Mouse (Mus musculus) telencephalon, adult 2 months (tissue): ENCODE measurements at regions not wholly inside any gene's neighbourhood (a gene's known extent, or its start where the extent isn't known, plus 50 kb on each side); places are given as distances from the start of the nearest gene placed in this dataset.
"Not testable (repeated sequence)": the region's sequence is repeated elsewhere in the genome, so short reads cannot be mapped to it uniquely, and the experiment has no call there.

Experiments used
- DNase-seq: peaks from one replicate; pipeline ENCODE4 v3.0.0-alpha.2; 2011; ENCODE audit warnings: low read depth, low spot score

GRCm38 (mm10) chr10:112521388-112521787 is 250.5 kb downstream of the Kcnc2 start:
- peak; percentile 71 for DNase-seq

DNA sequence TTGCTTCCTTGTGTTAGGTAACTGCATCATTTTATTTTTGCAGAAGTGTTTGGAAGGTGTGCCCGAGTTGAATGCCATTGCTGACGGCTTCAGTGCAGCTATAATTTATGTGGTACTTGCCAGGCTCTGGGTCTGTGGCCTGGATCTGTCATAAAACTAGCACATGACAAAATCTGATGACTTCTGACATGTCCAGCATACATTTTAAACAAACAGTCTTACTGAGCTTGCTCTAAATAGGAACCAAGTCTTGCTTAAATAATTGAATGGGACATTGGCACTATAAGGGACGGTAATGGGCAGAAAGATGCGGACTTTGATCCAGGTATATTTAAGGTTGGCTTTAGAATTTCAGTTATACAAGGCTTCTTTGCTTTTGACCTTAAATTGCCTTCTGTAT is 272.1 kb downstream of the Kcnc2 start:
- DNase-seq, result no peak

DNA sequence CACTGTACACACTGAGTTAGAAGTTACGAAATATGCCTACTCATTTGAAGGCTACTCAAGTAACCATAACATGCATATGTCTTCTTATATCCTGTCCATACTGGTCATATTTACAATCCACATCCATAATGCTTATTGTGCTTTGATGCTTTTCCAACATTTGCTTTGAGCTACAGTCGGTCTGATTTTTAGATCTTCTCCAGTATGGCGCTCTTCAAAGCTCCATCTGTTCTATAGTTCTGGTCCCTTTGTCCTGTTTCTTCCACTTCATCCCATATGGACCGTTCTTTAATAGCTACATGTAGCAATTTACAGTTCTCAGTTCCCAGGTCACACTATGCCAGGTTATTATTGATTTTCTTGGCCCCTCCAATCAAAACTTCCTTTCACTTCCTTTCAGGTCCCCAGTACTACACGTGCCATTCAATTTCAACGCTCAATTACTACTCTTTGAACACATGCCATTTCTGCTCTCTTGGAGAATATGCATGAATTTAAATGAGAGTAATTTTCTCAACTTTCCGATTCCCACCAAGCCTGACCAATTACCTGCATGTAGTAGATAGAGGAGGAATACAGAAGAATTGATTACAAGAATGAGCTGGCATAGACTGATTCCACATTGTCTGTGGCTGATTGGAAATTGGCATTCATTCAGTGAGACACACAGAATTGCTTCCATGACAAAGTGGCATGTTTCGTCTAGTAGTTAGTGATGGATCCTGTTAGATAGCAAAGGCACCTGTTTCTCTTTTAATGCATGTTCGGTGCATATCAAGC is 301.0 kb downstream of the Kcnc2 start:
- no peak for DNase-seq

DNA sequence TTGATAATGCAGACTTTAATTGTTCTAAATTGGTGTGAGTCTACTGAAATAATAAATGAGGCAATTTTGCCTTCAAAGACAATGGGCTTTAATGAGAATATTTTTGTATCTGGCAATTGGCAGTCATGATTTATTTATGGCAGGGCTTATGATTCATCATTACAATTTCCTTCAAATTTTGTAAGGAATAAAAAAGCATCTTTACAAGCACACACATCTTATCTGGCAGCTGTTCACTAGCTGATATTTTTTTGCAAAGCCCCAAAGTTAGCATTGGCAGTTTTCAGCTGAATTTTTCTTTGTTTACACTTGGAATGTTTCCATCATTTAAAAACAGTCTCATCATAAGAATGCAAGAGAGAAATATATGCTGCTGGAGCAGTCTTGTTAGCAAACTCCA is 301.6 kb downstream of the Kcnc2 start:
- DNase-seq, result peak; percentile 69

DNA sequence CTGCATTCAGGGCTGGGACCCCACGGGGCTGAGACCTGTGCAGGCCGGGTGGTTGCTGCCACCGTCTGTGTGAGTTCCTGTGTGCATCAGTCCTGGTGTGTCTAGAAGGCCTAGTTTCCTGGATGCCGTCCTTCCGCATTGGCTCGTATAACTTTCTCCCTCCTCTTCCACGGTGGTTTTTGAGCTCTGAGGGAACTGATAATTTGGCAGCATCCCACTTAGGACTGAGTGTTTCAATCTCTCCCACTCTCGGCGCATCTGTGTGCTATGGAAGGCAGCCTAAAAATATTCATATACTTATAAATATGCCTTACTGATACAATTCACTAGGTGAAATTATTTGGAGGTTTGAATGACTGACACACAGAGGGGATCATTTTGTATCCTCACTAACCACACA is 314.0 kb downstream of the Kcnc2 start:
- DNase-seq, result peak; percentile 11

DNA sequence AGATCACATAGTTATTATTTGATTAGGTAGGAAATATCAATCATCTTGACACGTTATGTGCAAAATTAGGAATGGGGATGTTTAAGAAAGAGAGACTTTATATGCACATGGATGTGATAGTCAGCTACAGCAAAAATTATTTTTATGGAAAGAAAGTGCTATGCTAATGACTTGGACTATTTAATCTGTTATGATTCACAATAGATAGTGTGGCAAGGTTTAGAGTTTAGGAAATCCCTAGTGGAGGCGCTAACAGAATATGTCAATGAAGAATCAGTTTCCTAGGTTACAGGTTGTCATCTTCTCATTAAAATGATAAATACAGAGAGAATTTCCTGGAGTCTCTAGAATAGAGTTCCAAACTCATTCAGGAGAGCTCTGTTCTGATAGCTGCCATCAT is 323.4 kb downstream of the Kcnc2 start:
- no peak for DNase-seq

DNA sequence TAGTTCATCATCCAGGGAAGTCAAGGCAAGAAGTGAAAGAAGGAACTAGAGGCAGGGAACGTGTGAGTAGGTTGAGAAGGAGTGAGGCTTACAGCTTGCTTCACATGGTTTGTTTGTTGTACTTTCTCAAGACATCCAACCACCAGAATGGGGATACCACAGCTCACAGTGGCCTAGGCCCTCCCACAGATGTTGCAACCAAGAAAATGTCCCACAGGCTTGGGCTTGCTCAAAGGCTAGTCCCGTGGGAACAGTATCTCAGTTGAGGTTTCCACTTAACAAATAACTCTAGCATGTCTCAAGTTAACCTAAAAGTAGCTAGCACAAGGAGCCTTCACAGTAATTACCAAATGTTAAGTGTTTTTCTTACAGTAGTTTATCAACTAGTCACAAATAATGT is 323.2 kb downstream of the Atxn7l3b start:
- no peak for DNase-seq

GRCm38 (mm10) chr10:112607642-112608041 is 321.2 kb downstream of the Atxn7l3b start:
- no peak for DNase-seq

- DNase-seq, result no peak
Measured at GRCm38 (mm10) chr10:112611711-112612110, 317.1 kb downstream of the Atxn7l3b start.

GRCm38 (mm10) chr10:112613751-112614150 is 315.1 kb downstream of the Atxn7l3b start:
- DNase-seq, result no peak

DNA sequence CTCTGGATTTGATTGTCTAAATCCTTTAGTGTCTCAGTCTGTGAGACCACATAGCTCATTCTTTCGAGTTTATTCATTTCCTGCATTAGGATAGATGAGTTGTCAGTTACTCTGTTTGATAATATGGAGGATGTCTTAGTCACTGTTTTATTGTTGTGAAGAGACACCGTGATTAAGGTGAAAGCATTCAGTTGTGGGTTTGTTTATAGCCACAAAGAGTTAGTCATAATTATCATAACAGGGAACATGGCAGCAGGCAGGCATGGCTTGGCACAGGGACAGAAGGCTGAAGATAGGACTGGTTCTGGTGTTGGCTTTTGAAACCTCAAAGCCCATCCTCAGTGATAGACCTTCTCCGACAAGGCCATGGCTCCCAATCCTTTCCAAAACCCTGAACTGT is 314.6 kb downstream of the Atxn7l3b start:
- no peak for DNase-seq

- DNase-seq, result peak; percentile 17
Measured at GRCm38 (mm10) chr10:112619740-112620139, 309.1 kb downstream of the Atxn7l3b start.

- DNase-seq, result no peak
Measured at GRCm38 (mm10) chr10:112629752-112630151, 299.0 kb downstream of the Atxn7l3b start.

DNA sequence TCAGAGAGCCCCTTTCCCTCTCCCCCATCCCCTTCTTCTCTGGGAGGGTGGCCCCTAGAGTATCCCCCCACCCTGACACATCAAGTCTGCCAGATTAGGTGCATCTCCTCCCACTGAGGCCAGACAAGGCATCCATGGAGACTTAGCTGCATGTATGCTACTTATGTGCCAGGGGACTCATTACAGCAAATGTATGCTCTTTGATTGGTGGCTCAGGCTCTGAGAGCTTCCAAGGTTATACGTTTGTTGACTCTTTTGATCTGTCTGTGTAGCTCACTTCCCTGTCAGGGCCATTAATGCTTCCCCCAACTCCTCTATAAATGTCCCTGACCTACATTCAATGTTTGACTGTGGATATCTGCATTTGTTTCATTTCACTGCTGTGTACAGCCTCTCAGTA is 293.6 kb downstream of the Atxn7l3b start:
- DNase-seq, result no peak

GRCm38 (mm10) chr10:112636574-112636973 is 292.2 kb downstream of the Atxn7l3b start:
- no peak for DNase-seq

- not testable (repeated sequence) for DNase-seq
Measured at GRCm38 (mm10) chr10:112640551-112640950, 288.2 kb downstream of the Atxn7l3b start.

DNA sequence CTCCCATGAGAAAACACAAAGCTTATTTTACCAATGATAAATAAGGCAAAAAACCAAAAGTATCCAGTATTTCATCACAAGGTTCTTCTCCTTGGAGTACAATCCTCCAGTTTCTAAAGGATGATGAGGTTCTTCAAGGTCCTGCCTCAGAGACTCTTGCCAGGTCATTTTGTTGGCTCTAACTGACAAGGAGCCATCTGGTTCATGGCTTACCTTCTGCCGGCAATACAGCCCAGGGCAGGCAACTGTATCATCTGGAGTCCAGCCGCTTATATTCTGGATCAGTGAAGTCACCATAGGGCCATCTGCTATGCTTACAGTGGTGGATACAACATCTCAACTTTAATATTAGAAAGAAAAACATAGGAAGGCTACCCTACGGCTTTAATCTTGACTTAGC is 279.8 kb downstream of the Atxn7l3b start:
- no peak for DNase-seq
